Mouse (Mus musculus) frontal cortex, postnatal 14 days (tissue): ENCODE results near the gene Rwdd2b.
A peak's percentile ranks its signal among the peaks of the same experiment; 100 is the strongest.

ENCODE experiments used
- DNase-seq, 2 experiments: peaks; one replicate each; pipeline ENCODE4 v3.0.0; 2022; ENCODE audit warnings: low spot score in 2 of 2

Rwdd2b gene

DNA sequence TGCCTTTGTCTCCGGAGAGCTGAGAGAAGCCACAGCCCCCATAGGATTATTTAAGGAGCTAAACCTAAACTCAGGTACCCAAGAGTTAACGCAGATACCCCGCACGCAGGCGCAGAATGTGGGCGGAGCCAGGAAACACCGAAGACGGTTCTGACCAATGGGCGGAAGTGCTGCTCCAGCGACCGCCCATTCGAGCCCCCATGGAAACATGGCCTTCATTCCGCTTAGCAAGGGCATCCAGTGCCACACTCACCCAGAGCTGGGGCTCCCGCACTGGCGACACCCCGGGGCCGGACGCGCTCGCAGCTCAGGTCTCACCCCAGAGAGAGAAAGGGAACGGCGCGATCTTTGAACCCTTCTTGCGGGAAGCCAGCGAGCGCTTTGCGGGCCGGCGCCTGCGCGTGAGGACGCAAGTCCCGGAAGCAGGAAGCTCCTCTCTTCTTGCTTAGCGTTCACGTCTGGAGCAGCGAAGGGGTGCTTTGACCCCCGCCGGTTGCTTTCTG, at the start of gene Rwdd2b:
TSS of gene Rwdd2b (minus strand) at position 390 of the 503 bp plus-strand sequence.
- peak; percentile 86 to 93 for DNase-seq

DNA sequence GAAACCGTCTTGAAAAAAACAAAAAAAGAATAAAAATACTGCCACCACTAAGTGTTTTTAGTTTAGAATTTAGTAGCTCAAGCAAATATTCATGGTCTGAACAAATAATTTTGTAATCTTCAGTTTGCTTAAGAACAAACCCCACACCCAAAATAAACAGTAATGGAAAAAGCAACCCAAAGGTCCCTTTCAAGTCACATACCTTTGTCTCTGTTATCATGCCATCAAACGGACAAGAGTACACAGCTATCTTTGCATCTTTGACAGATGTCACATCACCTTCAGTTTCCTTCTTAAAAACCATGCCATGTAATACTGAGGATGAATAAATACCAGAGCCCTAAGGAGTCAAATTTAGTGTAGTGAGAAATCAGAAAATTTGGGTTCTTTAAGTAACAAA, 48.2 kb upstream of the Rwdd2b start:
- no peak for DNase-seq

DNA sequence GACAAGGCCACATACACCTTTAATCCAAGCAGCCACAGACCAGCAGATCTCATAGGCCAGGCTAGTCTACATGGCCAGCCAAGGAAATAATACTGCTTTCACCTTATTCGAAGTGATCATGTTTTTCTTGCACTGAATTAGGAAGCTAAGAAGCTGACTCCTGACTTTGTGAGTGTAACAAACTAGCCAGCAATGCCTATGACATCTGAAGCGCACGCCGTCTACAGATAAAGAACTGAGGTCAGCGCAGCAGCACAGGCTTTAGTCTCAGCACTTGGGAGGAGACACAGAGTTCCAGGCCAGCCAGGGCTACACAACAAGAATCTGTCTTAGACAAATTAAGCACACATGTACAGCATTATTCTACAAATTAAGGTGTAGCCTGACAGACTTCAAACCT, 46.4 kb upstream of the Rwdd2b start:
- no peak for DNase-seq

DNA sequence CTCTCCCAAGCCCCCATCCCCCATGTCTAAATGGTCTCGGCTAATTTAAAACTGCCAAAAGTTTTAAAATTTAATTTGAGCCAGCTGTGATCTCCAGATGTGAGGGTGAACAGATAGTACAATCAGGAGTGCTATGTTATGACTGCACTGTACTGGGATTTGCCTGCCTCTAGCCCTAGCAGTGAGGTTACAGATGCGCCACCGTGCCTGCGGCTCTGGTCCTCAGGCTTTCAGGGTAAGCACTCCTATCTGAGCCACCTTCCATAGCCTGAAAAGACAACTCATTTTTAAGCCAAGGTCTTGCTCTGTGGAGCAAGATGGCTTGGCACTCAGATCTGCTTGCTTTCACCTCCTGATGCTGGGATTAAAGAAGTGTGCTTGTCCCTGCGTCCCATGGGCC, 44.0 kb upstream of the Rwdd2b start:
- no peak for DNase-seq

GRCm38 (mm10) chr16:87470579-87470978, 30.2 kb upstream of the Rwdd2b start:
- no peak for DNase-seq

GRCm38 (mm10) chr16:87458752-87459151, 18.4 kb upstream of the Rwdd2b start:
- DNase-seq, result no peak

GRCm38 (mm10) chr16:87455180-87455611, 14.8 kb upstream of the Rwdd2b start:
- no peak for DNase-seq

DNA sequence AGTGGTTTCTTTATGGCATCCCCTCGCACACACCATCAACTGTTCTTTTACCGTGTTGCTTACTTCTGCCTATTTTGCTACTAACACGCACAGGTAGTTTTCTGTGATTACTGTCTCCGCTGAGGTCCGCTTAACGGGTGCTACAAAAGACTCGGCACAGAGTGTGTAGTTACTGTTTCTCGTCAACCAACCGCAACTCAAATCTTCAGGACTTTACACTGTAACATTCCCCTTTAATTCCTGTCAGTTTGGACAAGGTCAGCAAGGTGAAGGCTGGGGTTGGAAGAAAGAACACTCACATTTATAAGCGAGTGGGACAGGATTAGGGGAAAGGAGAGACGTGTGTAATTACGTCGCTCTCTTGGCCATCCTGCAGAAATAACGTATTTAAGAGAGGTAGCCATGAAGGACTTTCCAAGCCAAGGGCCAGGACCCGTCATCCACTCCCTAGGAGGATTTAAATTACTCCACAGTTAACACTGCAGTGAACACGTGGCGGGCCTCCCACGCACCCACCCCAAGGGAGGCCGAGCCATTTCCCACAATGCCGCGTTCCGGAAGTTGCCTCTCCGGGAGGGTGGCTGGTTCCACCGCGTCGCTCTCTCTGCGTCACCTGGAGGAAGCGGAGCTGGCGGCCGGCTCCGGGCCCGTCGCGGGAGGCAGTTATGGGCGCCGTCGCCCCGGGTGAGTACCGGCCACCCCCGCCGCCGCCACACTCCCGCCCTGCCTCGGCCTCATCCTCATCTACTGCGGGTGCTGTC, 14.2 kb upstream of the Rwdd2b start, which contains the start of gene Usp16:
TSS of gene Usp16 (plus strand) at position 285 of the 761 bp plus-strand sequence.
- peak; percentile 85 to 89 for DNase-seq

- no peak for DNase-seq
These were observed 12.9 kb upstream of the Rwdd2b start for GRCm38 (mm10) chr16:87453226-87453625.

- no peak for DNase-seq
These were observed 5.2 kb upstream of the Rwdd2b start for GRCm38 (mm10) chr16:87445528-87445927.

GRCm38 (mm10) chr16:87445110-87445509, 4.7 kb upstream of the Rwdd2b start:
- DNase-seq, result no peak

DNA sequence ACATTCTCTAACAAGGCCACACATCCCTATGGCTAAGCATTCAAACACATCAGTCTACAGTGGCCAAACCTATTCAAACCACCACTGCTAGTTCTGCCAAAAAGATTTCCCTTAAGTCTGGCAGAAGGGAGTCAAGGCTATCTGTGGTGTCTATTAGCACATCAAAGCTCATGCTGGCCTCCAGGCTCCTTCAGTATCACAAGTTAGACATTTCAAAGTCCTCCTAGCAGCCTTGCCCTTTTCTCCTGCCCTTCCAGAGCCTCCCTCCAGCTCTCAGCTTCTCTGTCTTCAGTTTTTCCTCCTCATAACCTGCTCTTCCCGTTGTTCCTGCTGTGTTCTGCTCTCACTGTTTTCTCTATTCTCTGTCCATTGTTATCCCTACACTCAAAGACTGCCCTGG, 3.7 kb upstream of the Rwdd2b start:
- DNase-seq, result no peak

DNA sequence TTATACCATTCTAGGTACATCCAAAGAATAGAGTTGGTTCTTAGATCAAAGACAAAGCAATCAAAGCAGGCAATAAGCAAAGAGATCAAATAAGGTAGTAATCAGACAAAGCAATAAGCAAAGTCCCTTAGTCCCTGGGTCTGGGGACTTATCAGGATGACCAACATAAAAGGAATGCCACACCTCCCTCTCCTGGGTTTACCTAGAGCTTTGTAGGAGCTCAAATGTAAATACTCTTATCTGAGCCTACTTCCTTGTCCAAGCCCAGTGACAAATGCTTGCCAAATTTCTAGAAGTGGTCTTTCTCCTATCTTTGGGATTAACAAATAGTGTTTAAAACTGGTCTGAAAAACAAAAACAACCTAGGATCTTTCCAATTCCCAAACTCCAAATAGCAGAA, 2.9 kb upstream of the Rwdd2b start:
- no peak for DNase-seq

DNA sequence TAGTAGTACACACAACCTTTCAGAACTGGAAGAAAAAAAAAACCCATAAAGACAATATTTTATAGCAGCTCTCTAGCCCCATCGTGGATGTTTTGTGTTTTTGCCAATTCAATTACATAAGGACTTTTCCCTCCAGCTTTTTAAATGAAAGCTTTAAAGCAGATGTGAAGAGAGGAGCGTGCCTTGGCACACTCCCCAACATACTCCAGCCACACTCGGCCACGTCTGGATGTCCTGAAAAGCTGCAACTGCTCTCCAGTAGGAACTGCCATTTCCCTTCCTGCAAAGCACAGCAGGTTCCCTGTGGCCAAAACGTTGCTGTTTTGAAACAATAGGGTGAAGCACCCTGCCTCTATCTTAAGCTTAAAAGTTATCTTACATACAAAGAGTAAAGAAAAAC, 1.9 kb upstream of the Rwdd2b start:
- no peak for DNase-seq

DNA sequence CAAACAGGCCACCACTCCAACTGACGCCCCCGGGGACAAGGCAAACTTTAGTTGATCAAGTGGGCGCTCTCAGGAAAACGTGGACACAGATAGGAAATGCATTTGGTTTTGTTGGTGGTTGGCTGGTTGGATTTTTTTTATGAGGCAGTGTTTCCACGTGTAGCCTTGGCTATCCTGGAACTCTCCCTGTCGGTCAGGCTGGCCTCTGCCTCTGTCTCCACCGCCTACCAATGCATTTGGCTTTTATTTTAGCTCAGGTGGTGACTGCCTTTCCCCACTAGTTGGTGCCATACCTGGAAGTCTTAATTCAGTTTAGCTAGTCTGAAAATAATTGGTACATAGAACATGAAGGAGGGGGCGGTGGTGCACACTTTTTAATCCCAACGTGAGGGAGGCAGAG, 716 bp upstream of the Rwdd2b start:
- DNase-seq, result no peak

- no peak for DNase-seq
These were observed 1.7 kb downstream of the Rwdd2b start for GRCm38 (mm10) chr16:87438697-87439096.

DNA sequence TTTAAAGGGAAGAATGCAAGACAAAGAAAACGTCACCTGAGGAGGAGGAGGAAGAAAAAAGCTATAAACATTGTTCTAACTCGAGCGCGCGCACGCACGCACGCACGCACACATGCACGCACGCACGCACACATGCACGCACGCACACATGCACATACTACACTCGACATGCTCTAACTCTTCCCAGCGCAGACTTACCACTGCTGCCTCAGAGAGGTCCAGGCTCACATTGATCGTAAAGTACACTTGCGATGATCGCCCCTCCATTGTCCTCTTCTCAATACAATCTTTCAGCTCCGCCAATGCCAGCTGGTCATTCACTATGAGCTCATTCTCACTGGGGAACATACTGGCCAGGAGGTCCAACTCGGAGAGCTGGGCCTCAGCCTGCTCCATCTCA, 3.3 kb downstream of the Rwdd2b start:
- DNase-seq, result no peak

GRCm38 (mm10) chr16:87435411-87436205, 4.8 kb downstream of the Rwdd2b start:
- DNase-seq, result no peak

GRCm38 (mm10) chr16:87434946-87435345, 5.4 kb downstream of the Rwdd2b start:
- DNase-seq, result no peak

GRCm38 (mm10) chr16:87434266-87434665, 6.1 kb downstream of the Rwdd2b start:
- no peak for DNase-seq

- DNase-seq, result peak; percentile 97 to 98
These were observed 8.1 kb downstream of the Rwdd2b start, which contains the start of gene Ltn1 for GRCm38 (mm10) chr16:87432033-87432814. Gene Ltn1 (minus strand): TSS chr16:87432612.

DNA sequence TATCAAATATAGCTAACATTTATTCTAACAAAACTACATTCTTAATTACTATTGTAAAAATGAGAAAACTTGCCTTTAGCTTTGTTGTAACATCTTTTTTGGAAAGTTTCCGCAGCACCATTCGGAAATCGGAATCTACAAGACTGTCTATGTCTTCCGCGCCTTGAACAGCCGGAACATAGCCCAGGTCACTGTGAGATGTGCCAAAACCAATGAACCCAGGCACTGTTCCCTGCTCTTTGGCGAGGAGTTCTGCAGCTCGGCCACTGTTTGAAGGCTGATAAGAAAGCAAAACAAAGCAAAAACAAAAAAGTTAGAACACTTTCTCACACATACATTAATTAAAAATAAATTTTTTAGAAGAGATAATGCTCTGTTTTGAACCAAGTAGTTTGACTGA, 12.9 kb downstream of the Rwdd2b start:
- DNase-seq, result no peak
